Mouse (Mus musculus) MEL (cell line): ENCODE data around the gene Gm9913.

Experiments
- MAFK ChIP-seq: IDR thresholded peaks from 2 replicates; pipeline ENCODE4 v1.6.1; 2011; ENCODE audit warnings: low read depth, mild to moderate bottlenecking, low read length, improper control_type of control experiment, borderline replicate concordance
- POLR2A ChIP-seq, 2 experiments: IDR thresholded peaks; 2 replicates each; pipeline ENCODE4 v1.6.1; 2011 to 2012; ENCODE audit warnings: low read length in 2 of 2, mild to moderate bottlenecking in 2 of 2, control low read depth in 1 of 2, improper control_type of control experiment in 1 of 2, low read depth in 1 of 2, moderate library complexity in 1 of 2; ENCODE audit not compliant: control insufficient read depth in 1 of 2, insufficient read depth in 1 of 2, poor library complexity in 1 of 2
- TBP ChIP-seq: IDR thresholded peaks from 2 replicates; pipeline ENCODE4 v1.8.0; 2011; ENCODE audit warnings: low read depth, low read length, improper control_type of control experiment
- TCF12 ChIP-seq: IDR thresholded peaks from 2 replicates; pipeline ENCODE4 v1.6.1; 2014; ENCODE audit warnings: low read depth, mild to moderate bottlenecking, inconsistent platforms, low read length, improper control_type of control experiment, moderate library complexity
- USF2 ChIP-seq, 2 experiments: IDR thresholded peaks; 2 replicates each; pipeline ENCODE4 v1.6.1; 2011 to 2012; ENCODE audit warnings: improper control_type of control experiment in 2 of 2, low read length in 2 of 2, borderline replicate concordance in 1 of 2, inconsistent platforms in 1 of 2, low read depth in 1 of 2, mild to moderate bottlenecking in 1 of 2; ENCODE audit not compliant: insufficient read depth in 1 of 2
- ZNF384 ChIP-seq: IDR thresholded peaks from 2 replicates; pipeline ENCODE4 v1.6.1; 2012; ENCODE audit warnings: low read depth, mild to moderate bottlenecking, inconsistent platforms, low read length, improper control_type of control experiment

- TF ChIP-seq TBP = no peak
- no peak for TF ChIP-seq MAFK
- TF ChIP-seq POLR2A (IDR thresholded peaks at IDR 0.05; ENCODE audit: control insufficient read depth in 1 of 2, insufficient read depth in 1 of 2, low read depth in 1 of 2, low read length in 2 of 2, poor library complexity in 1 of 2) = no peak
- no peak for TF ChIP-seq TCF12
- no peak for TF ChIP-seq USF2 (IDR thresholded peaks at IDR 0.05; ENCODE audit: borderline replicate concordance in 1 of 2, insufficient read depth in 1 of 2, low read depth in 1 of 2, low read length in 2 of 2)
- no peak for TF ChIP-seq ZNF384
Observed at GRCm38 (mm10) chr2:125525484-125525883, 20.6 kb downstream of the Gm9913 start.
